Mouse (Mus musculus): ENCODE results near the gene Cnpy1. TPM values are rescaled to one million over a fixed set of nuclear protein-coding genes. Genes with fewer than 3 reads are reported as not detected.

Gene Cnpy1
- total RNA-seq, 2 experiments from 2014 or later: not detected

- no peak for DNase-seq (ENCODE audit: low spot score in 2 of 2)
Measured at GRCm38 (mm10) chr5:28165358-28166255, 80.0 kb downstream of the Cnpy1 start, which contains the start of gene En2. En2 (plus strand) TSS chr5:28165694.

DNA sequence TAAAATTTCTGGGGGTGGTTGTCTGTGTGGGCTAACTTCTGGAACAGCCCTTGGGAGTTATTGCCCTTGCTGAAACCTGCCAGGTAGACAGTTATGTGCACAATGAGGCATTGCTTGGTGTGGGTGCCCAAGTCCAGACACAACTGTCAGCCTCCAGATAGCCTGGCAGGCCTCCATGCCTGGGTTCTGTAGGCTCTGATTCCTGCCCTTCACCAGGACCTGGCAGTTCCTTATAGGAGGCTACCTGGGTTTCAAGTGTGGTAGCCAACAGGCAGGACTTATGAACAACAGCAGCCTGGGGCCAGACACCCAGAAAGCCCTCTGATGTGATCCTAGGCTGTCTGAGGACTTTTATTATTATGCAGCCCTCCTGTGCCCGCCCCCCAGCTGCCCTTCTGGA lies 81.7 kb downstream of the Cnpy1 start:
- DNase-seq (ENCODE audit: low spot score in 2 of 2): no peak

DNA sequence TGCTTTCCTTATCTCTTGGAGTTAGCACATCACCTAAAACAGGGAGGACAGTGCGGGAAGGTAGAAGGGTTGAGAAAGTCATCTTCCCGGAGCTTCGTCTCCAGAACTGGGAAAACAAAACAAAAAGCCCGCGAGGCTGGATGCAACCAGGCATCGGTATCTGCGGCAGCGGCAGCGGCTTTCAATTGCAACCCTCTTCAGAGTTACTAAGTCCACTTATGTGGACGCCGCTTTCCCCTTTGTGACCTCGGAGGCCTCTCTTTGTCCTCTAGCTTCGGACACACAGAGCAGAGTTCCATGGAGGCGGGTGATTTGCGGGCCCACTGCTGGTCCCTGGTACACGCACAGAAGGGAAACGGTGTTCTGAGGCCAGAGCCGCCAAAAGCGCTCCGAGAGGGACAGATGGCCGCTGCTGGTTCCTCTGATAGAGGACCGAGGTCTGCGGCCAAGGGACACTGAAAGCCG lies 83.6 kb downstream of the Cnpy1 start:
- no peak for DNase-seq (ENCODE audit: low spot score in 2 of 2)

GRCm38 (mm10) chr5:28161383-28161937 lies 84.1 kb downstream of the Cnpy1 start:
- no peak for DNase-seq (ENCODE audit: low spot score in 2 of 2)

GRCm38 (mm10) chr5:28159891-28160470 lies 85.6 kb downstream of the Cnpy1 start:
- no peak for DNase-seq (ENCODE audit: low spot score in 2 of 2)

GRCm38 (mm10) chr5:28159072-28159458 lies 86.5 kb downstream of the Cnpy1 start:
- no peak for DNase-seq (ENCODE audit: low spot score in 2 of 2)

GRCm38 (mm10) chr5:28158308-28159071 lies 87.1 kb downstream of the Cnpy1 start:
- DNase-seq (ENCODE audit: low spot score in 2 of 2): no peak

DNA sequence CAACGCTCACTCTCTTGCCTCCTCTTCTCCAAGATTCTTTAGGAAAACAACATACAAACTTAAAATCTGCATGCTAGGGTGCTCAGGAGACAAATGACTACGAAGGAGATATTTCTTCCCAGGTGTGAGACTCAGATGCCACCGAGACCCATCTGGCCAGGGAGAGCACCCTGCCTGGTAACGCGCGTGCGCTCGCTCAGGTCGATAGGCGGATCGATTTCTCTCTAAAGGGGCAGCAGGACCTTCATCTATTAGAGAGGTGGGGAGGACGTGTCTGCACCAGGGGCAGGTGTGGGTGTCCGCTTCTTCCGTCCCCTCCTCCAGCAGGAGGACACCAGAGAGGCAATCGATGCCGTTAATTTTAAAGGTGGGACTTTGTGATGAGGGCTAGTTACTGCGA lies 87.8 kb downstream of the Cnpy1 start:
- no peak for DNase-seq (ENCODE audit: low spot score in 2 of 2)

DNA sequence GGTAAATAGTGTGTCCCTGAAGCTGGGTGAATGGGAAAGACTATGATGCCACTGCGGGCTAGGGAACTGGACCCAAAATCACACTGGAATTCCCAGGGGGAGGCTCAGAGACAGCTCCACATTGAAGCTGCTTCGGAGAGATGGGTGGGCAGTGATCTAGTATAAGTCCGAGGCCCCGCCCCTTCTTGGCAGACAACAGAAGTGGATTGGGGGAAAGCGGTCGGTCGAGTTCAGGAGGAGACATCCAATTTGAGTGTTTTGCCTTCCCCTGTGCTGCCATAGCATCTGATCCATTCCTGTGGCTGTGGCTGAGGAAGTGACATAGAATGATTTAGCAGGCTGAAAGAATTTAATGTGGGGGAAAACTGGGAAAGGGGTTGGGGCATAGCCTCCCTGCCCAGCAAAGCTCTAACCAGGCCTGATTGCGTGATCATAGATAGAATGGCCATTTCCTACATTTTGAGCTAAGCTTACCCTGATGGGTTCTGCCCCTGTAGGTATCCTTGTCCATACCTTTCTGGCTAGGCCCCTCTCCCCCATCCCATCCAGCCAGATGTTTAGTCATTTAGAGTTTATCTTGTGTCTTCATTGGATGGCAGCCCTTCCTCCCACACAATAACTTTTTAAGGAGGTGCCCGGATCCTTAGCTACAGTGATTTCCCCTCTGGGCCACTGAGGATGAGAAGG lies 88.4 kb downstream of the Cnpy1 start:
- DNase-seq (ENCODE audit: low spot score in 2 of 2): no peak

Other genes starting within 250 kb of the Cnpy1 start
- 10 to 100 TPM; 42.4 to 51.0 TPM for gene Insig1, start 174.4 kb downstream of the Cnpy1 start, total RNA-seq (2021)
- under 1 TPM in 1 of 2 experiments, not detected in 1; 0.18 TPM for gene En2, start 80.1 kb downstream of the Cnpy1 start, total RNA-seq (2021)
- gene Rbm33, start 71.3 kb upstream of the Cnpy1 start, total RNA-seq (2021): 10 to 100 TPM; 41.0 to 43.2 TPM
- gene Shh, start 221.4 kb upstream of the Cnpy1 start, total RNA-seq (2021): not detected

Data from gastrocnemius, postnatal 4 days (tissue).